Mouse (Mus musculus) midbrain, postnatal 0 days (tissue): ENCODE measurements around the gene Scml4. TPM values are rescaled to one million over a fixed set of nuclear protein-coding genes. Genes with fewer than 3 reads are reported as not detected.

Experiments used
- ATAC-seq: fragments of 200-750 bp; cut with Nextera tagmentation; 2 replicates; pipeline ENCODE4 v1.8.0; 2017; ENCODE audit warnings: moderate number of reproducible peaks, mild to moderate bottlenecking, moderate TSS enrichment, moderate library complexity; ENCODE audit not compliant: low FRiP score
- DNase-seq: peaks from one replicate; pipeline ENCODE4 v3.0.0-alpha.2; 2015; ENCODE audit warnings: low spot score
- H3K27ac ChIP-seq: fragments of 300-500 bp; sonication (generic); 2 replicates; pipeline ENCODE4 v1.5.1; 2014; ENCODE audit warnings: low read depth, mild to moderate bottlenecking, low read length, mixed read lengths
- H3K27me3 ChIP-seq: fragments of 300-500 bp; sonication (generic); 2 replicates; pipeline ENCODE4 v1.6.1; 2014; ENCODE audit warnings: low read length, control low read depth, mixed read lengths; ENCODE audit not compliant: insufficient read depth
- H3K36me3 ChIP-seq: fragments of 300-500 bp; sonication (generic); 2 replicates; pipeline ENCODE4 v1.6.1; 2014; ENCODE audit warnings: low read length, control low read depth, mixed read lengths; ENCODE audit not compliant: insufficient read depth
- H3K4me1 ChIP-seq: fragments of 300-500 bp; sonication (generic); 2 replicates; pipeline ENCODE4 v1.6.1; 2014; ENCODE audit warnings: mild to moderate bottlenecking, control low read depth, antibody characterized with exemption, low read length, mixed read lengths; ENCODE audit not compliant: insufficient read depth
- H3K4me2 ChIP-seq: fragments of 300-500 bp; sonication (generic); 2 replicates; pipeline ENCODE4 v1.6.1; 2014; ENCODE audit warnings: low read depth, mild to moderate bottlenecking, low read length, mixed read lengths; ENCODE audit not compliant: poor library complexity, severe bottlenecking
- H3K4me3 ChIP-seq: fragments of 300-500 bp; sonication (generic); 2 replicates; pipeline ENCODE4 v1.5.1; 2014; ENCODE audit warnings: low read depth, mild to moderate bottlenecking, low read length, moderate library complexity
- H3K9ac ChIP-seq: fragments of 300-500 bp; sonication (generic); replicated peaks from 2 replicates; pipeline ENCODE4 v1.6.1; 2014; ENCODE audit warnings: mild to moderate bottlenecking, low read length, moderate library complexity, mixed read lengths; ENCODE audit not compliant: poor library complexity, severe bottlenecking
- H3K9me3 ChIP-seq: fragments of 300-500 bp; sonication (generic); 2 replicates; pipeline ENCODE4 v1.6.1; 2016; ENCODE audit warnings: low read length, control low read depth
- CTCF ChIP-seq: IDR thresholded peaks from 2 replicates; pipeline ENCODE4 v1.5.1; 2016; ENCODE audit warnings: antibody characterized with exemption, mild to moderate bottlenecking
- WGBS: fragments of 180-500 bp; shearing (Covaris S2); extraction: QIAGEN DNeasy Blood & Tissue Kit; methylation state at CpG from one replicate; pipeline ENCODE4 v1.1.7; 2014; 5-methylcytosine and 5-hydroxymethylcytosine counted together
- polyA plus RNA-seq: library from polyadenylated mRNA; unstranded; fragments of >200 nt; fragmentation: Nextera tagmentation; extraction: Ambion mirVana; gene quantifications from 2 replicates; pipeline ENCODE4 v1.2.1, GENCODE M21; 2015
- total RNA-seq: library from RNA; depleted of rRNA; stranded (reverse); fragments of >200 nt; gene quantifications from 2 replicates; pipeline ENCODE4 v1.2.3, GENCODE M21; 2014; rRNA removed

Gene Scml4
- total and polyA plus RNA-seq, 2 experiments from 2014 or later: 12.9 to 57.1 TPM

GRCm38 (mm10) chr10:43005031-43005430 lies 144.9 kb downstream of the Scml4 start:
- Histone ChIP-seq H3K4me2 (no peak overlapping the region), H3K27me3 (no peaks in the 10 kb centered on the region), H3K9me3 (no peaks in the 10 kb centered on the region), H3K4me1 (no peaks in the 10 kb centered on the region; the same call in 1 of the 2 replicates), H3K4me3 (no peak overlapping the region), H3K27ac (no peak overlapping the region), H3K36me3 (no peaks in the 10 kb centered on the region), H3K9ac (no peak overlapping the region)
- no peak for TF ChIP-seq CTCF
- no peak for ATAC-seq
- no peak for DNase-seq
- 90% methylated on average over 4 of the region's 4 CpGs for WGBS

- H3K4me1 ChIP-seq: no peaks in the 10 kb centered on the region; the same call in 1 of the 2 replicates
- ATAC-seq (no peak), DNase-seq (no peak)
- H3K9ac ChIP-seq: no peak overlapping the region
- WGBS: 86% methylated on average over 7 of the region's 7 CpGs
- H3K36me3 ChIP-seq: no peaks in the 10 kb centered on the region
- H3K9me3 ChIP-seq: no peaks in the 10 kb centered on the region
- H3K4me2 ChIP-seq: no peak overlapping the region
- no peak overlapping the region for H3K4me3 ChIP-seq
- H3K27me3 ChIP-seq: no peaks in the 10 kb centered on the region
- no peak overlapping the region for H3K27ac ChIP-seq
- no peak for TF ChIP-seq CTCF
Observed at GRCm38 (mm10) chr10:43005677-43006076, 145.5 kb downstream of the Scml4 start.

GRCm38 (mm10) chr10:43006534-43006933 lies 146.4 kb downstream of the Scml4 start:
- Histone ChIP-seq H3K9ac (no peak overlapping the region), H3K4me3 (no peak overlapping the region), H3K36me3 (no peaks in the 10 kb centered on the region), H3K4me1 (no peaks in the 10 kb centered on the region; the same call in 1 of the 2 replicates), H3K4me2 (no peak overlapping the region), H3K27ac (no peak overlapping the region), H3K27me3 (no peaks in the 10 kb centered on the region), H3K9me3 (no peaks in the 10 kb centered on the region)
- peak; percentile 48 for TF ChIP-seq CTCF
- DNase-seq: no peak
- WGBS: 81% methylated on average over 4 of the region's 4 CpGs
- ATAC-seq: no peak

GRCm38 (mm10) chr10:43008116-43008515 lies 147.9 kb downstream of the Scml4 start:
- H3K4me2 ChIP-seq: no peak overlapping the region
- WGBS: 53% methylated on average over 11 of the region's 11 CpGs

More at GRCm38 (mm10) chr10:43008116-43008515, 147.9 kb downstream of the Scml4 start:
- H3K9ac ChIP-seq: no peak overlapping the region
- no peaks in the 10 kb centered on the region for H3K9me3 ChIP-seq
- H3K4me3 ChIP-seq: no peak overlapping the region
- no peak for TF ChIP-seq CTCF
- no peak overlapping the region for H3K27ac ChIP-seq
- no peak for ATAC-seq
- H3K27me3 ChIP-seq: no peaks in the 10 kb centered on the region
- H3K4me1 ChIP-seq: no peaks in the 10 kb centered on the region
- no peak for DNase-seq
- H3K36me3 ChIP-seq: no peaks in the 10 kb centered on the region

Other genes starting within 250 kb of the Scml4 start
- gene Sec63, start 98.9 kb upstream of the Scml4 start, total RNA-seq: 16.9 and 24.8 TPM in 2 replicates
- gene Sec63, start 98.9 kb upstream of the Scml4 start, polyA plus RNA-seq: 10.3 and 11.5 TPM in 2 replicates